Mouse (Mus musculus): ENCODE measurements around the gene Ror2. TPM values are rescaled to one million over a fixed set of nuclear protein-coding genes. Genes with fewer than 3 reads are reported as not detected.

The Ror2 gene
- polyA plus RNA-seq, 1 experiment from 2014 or later: 3.5 TPM

GRCm38 (mm10) chr13:53270549-53270948, 15.4 kb downstream of the Ror2 start:
- no peak overlapping the region for H3K27ac ChIP-seq
- no peaks in the 10 kb centered on the region for H3K36me3 ChIP-seq
- 0 out of 2 replicates have a peak, but pooled peaks cover 4% of the 10 kb centered on the region for H3K4me1 ChIP-seq (replicated peaks)
- WGBS: 90% methylated on average over 4 of the region's 4 CpGs
- H3K4me2 ChIP-seq (replicated peaks): no peak overlapping the region
- no peak overlapping the region for H3K9ac ChIP-seq (replicated peaks)
- H3K4me3 ChIP-seq (replicated peaks): no peak overlapping the region
- ATAC-seq: no peak
- no peaks in the 10 kb centered on the region for H3K9me3 ChIP-seq
- no peaks in the 10 kb centered on the region for H3K27me3 ChIP-seq

DNA sequence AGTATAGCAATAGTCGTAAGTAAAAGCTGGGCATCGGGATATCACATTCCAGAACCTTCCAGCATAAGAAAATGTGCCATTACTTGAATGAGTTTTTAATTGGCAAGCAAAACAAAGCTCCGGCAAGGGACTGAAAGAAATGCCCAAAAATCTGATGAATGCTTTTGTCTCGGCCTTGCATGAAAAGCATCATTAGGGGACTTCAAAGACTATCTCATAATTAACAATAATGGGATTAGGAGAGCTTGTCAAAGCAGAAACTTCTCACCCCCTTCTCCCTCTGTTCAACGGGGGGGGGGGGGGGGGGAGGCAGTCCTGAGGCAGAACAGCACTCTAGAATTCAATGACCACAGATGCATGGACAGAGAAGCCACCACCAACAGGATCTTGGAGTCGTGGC, 17.4 kb downstream of the Ror2 start:
- Histone ChIP-seq H3K4me3 (replicated peaks) (no peak overlapping the region), H3K9me3 (no peaks in the 10 kb centered on the region), H3K27ac (no peak overlapping the region), H3K27me3 (no peaks in the 10 kb centered on the region), H3K9ac (replicated peaks) (no peak overlapping the region), H3K4me2 (replicated peaks) (no peak overlapping the region), H3K4me1 (replicated peaks) (0 out of 2 replicates have a peak, but pooled peaks cover 4% of the 10 kb centered on the region), H3K36me3 (no peaks in the 10 kb centered on the region)
- WGBS: 24% methylated on average over 6 of the region's 6 CpGs
- ATAC-seq: no peak

DNA sequence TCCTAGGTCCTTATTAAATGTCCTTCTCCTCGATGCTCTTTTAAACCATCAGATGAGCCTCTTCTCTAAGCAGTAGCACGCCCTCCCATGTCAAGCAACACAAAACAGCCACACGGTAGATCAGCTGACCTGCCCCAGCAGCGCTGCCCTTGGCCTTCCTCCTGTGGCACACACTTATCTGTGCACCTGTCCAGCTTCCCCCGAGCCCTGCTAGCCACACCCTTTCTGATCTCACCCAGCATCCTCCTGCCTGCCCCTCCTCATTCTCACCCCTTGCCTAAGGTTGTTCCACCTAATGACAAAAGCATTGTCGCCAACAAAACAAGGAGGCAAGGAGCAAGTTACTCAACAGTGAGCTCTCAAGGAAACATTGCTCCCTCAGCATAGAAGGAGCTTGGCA, 18.1 kb downstream of the Ror2 start:
- H3K4me3 ChIP-seq (replicated peaks): no peak overlapping the region
- H3K36me3 ChIP-seq: no peaks in the 10 kb centered on the region
- H3K9me3 ChIP-seq: no peaks in the 10 kb centered on the region
- WGBS: 77% methylated on average over 6 of the region's 6 CpGs
- ATAC-seq: no peak
- H3K4me1 ChIP-seq (replicated peaks): 0 out of 2 replicates have a peak, but pooled peaks cover 4% of the 10 kb centered on the region
- no peak overlapping the region for H3K4me2 ChIP-seq (replicated peaks)
- H3K9ac ChIP-seq (replicated peaks): no peak overlapping the region
- no peak overlapping the region for H3K27ac ChIP-seq
- H3K27me3 ChIP-seq: no peaks in the 10 kb centered on the region

DNA sequence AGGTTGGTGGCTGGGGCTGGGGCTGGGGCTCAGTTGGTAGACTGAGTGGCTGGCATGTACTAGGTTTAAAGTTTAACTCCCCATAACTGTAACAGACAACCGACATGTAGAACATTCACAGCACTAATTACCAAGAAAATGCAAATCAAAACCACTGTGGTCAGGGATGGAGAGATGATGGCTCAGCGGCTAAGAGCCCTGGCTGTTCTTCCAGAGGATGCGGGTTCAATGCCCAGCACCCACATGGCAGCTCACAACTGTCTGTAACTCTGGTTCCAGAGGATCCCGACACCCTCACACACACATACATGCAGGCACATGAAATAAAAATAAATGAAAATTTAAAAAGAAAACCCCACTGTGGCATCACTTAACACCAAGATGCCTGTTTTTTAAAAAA, 18.8 kb downstream of the Ror2 start:
- WGBS: 82% methylated on average over 4 of the region's 4 CpGs
- Histone ChIP-seq H3K4me3 (replicated peaks) (no peak overlapping the region), H3K9me3 (no peaks in the 10 kb centered on the region), H3K36me3 (no peaks in the 10 kb centered on the region), H3K27ac (no peak overlapping the region), H3K9ac (replicated peaks) (no peak overlapping the region), H3K4me1 (replicated peaks) (0 out of 2 replicates have a peak, but pooled peaks cover 4% of the 10 kb centered on the region), H3K4me2 (replicated peaks) (no peak overlapping the region), H3K27me3 (no peaks in the 10 kb centered on the region)
- no peak for ATAC-seq

DNA sequence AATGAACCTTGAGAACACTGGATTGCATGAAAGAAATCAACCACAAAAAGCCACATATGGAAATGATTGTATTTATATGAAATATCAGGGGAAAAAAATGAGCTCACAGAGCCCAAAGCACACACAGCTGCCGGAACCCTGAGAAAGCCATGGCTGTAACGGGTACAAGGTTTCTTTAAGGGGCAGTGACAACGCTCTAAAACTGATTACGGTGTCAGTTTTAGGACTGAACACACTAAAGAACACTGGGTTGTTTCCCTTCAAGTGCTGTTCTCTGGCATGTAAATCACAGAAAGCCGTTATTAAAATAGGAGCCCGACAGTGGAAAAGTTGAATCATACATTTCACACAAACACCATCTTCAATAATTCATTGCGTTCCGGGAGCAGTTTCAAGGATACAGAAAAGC, 19.4 kb downstream of the Ror2 start:
- H3K4me1 ChIP-seq (replicated peaks): 0 out of 2 replicates have a peak, but pooled peaks cover 4% of the 10 kb centered on the region
- no peak for ATAC-seq
- H3K36me3 ChIP-seq: no peaks in the 10 kb centered on the region
- no peaks in the 10 kb centered on the region for H3K27me3 ChIP-seq
- 84% methylated on average over 8 of the region's 8 CpGs for whole genome bisulfite sequencing
- H3K9ac ChIP-seq (replicated peaks): no peak overlapping the region
- H3K27ac ChIP-seq: no peak overlapping the region
- no peaks in the 10 kb centered on the region for H3K9me3 ChIP-seq
- no peak overlapping the region for H3K4me3 ChIP-seq (replicated peaks)
- H3K4me2 ChIP-seq (replicated peaks): no peak overlapping the region

DNA sequence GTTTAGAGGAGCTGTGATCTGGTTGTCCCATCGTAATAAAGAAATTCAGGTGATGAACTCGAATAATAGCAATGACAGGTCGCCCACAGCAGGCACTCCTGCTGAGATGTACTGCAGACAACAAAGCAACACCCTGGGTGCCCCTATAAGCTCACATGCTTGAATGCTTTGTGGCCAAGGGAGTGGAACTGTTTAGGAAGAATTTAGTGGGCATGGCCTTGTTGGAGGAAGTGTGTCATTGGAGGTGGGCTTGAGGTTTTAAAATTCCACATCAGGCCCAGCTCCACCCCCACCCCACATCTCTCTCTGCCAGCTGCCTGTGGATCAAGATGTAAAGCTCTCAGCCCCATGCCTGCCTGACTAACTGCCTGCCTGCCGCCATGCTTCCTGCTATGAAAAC, 21.0 kb downstream of the Ror2 start:
- Histone ChIP-seq H3K27me3 (no peaks in the 10 kb centered on the region), H3K9ac (replicated peaks) (no peak overlapping the region), H3K4me2 (replicated peaks) (no peak overlapping the region), H3K4me3 (replicated peaks) (no peak overlapping the region), H3K9me3 (no peaks in the 10 kb centered on the region), H3K4me1 (replicated peaks) (peaks cover 11% of the 10 kb centered on the region; the same call in 1 of the 2 replicates), H3K36me3 (no peaks in the 10 kb centered on the region), H3K27ac (no peak overlapping the region)
- 72% methylated on average over 4 of the region's 4 CpGs for WGBS
- ATAC-seq: no peak

- 83% methylated on average over 16 of the region's 16 CpGs for WGBS
- Histone ChIP-seq H3K9ac (replicated peaks) (no peak overlapping the region), H3K4me1 (replicated peaks) (peaks cover 7% of the 10 kb centered on the region; the same call in 1 of the 2 replicates), H3K4me2 (replicated peaks) (no peak overlapping the region), H3K4me3 (replicated peaks) (no peak overlapping the region), H3K36me3 (no peaks in the 10 kb centered on the region), H3K27me3 (no peaks in the 10 kb centered on the region), H3K9me3 (no peaks in the 10 kb centered on the region), H3K27ac (no peak overlapping the region)
- ATAC-seq: no peak
Measured at GRCm38 (mm10) chr13:53262509-53263250, 23.2 kb downstream of the Ror2 start.

- Histone ChIP-seq H3K4me3 (replicated peaks) (no peak overlapping the region), H3K27me3 (no peaks in the 10 kb centered on the region), H3K9ac (replicated peaks) (no peak overlapping the region), H3K36me3 (no peaks in the 10 kb centered on the region), H3K4me1 (replicated peaks) (peaks cover 7% of the 10 kb centered on the region; the same call in 1 of the 2 replicates), H3K4me2 (replicated peaks) (no peak overlapping the region), H3K9me3 (no peaks in the 10 kb centered on the region), H3K27ac (no peak overlapping the region)
- no peak for ATAC-seq
- 62% methylated on average over 8 of the region's 8 CpGs for WGBS
Measured at GRCm38 (mm10) chr13:53261106-53261771, 24.7 kb downstream of the Ror2 start.

DNA sequence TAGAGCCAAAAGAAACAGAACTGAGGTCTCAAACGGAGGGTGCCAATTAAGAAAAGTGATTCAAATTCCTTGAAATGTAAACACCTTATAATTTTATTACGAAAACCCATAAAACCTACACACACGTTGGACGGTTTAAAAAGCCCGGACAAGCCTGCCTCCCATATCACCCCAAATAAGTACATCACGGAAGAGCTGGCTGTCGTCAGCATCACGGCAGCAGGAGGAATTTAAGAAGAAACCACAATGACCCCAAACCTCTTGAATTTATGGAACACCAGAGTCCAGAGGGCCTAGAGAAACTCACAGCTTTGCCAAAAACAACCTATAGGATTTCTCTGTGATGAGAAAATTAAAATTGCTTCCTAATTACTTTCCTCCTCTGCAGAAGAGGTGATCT, 27.0 kb downstream of the Ror2 start:
- Histone ChIP-seq H3K9ac (replicated peaks) (no peak overlapping the region), H3K4me3 (replicated peaks) (no peak overlapping the region), H3K36me3 (no peaks in the 10 kb centered on the region), H3K27me3 (no peaks in the 10 kb centered on the region), H3K4me2 (replicated peaks) (no peak overlapping the region), H3K4me1 (replicated peaks) (peaks cover 7% of the 10 kb centered on the region; the same call in 1 of the 2 replicates), H3K27ac (no peak overlapping the region), H3K9me3 (no peaks in the 10 kb centered on the region)
- ATAC-seq: no peak
- 80% methylated on average over 8 of the region's 8 CpGs for WGBS

DNA sequence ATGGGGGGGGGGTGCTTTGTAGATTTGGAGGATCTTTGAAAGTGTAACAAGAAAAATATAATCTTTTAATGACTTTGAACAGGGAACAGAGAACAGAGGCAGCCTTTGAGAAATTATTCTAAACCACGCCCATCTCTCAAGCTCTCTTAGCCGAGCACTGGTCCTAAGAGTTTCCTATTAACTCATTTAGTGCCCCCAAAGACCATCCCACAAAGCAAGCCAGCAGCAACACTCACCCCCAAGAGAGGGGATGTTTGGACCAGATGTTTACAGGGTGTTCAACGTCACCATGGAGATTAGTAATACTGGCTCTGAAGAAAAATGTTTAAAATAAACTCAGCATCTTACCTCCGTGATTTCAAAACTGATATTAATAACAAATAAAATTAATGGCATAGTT, 27.4 kb downstream of the Ror2 start:
- Histone ChIP-seq H3K9ac (replicated peaks) (no peak overlapping the region), H3K36me3 (no peaks in the 10 kb centered on the region), H3K27ac (no peak overlapping the region), H3K4me2 (replicated peaks) (no peak overlapping the region), H3K9me3 (no peaks in the 10 kb centered on the region), H3K4me3 (replicated peaks) (no peak overlapping the region), H3K27me3 (no peaks in the 10 kb centered on the region), H3K4me1 (replicated peaks) (peaks cover 7% of the 10 kb centered on the region; the same call in 1 of the 2 replicates)
- WGBS: 58% methylated on average over 4 of the region's 4 CpGs
- ATAC-seq: no peak

GRCm38 (mm10) chr13:53253255-53253654, 32.7 kb downstream of the Ror2 start:
- Histone ChIP-seq H3K9me3 (no peaks in the 10 kb centered on the region), H3K4me3 (replicated peaks) (no peak overlapping the region), H3K27me3 (no peaks in the 10 kb centered on the region), H3K4me2 (replicated peaks) (no peak overlapping the region), H3K9ac (replicated peaks) (no peak overlapping the region), H3K36me3 (no peaks in the 10 kb centered on the region), H3K27ac (no peak overlapping the region), H3K4me1 (replicated peaks) (no peaks in the 10 kb centered on the region)
- WGBS: 93% methylated on average over 12 of the region's 12 CpGs
- no peak for ATAC-seq

GRCm38 (mm10) chr13:53248586-53249401, 37.1 kb downstream of the Ror2 start:
- Histone ChIP-seq H3K4me2 (replicated peaks) (no peak overlapping the region), H3K4me1 (replicated peaks) (no peaks in the 10 kb centered on the region), H3K27me3 (no peaks in the 10 kb centered on the region), H3K4me3 (replicated peaks) (no peak overlapping the region), H3K9me3 (no peaks in the 10 kb centered on the region), H3K36me3 (no peaks in the 10 kb centered on the region), H3K27ac (no peak overlapping the region), H3K9ac (replicated peaks) (no peak overlapping the region)
- WGBS: 80% methylated on average over 24 of the region's 24 CpGs
- ATAC-seq: no peak

Data from midbrain, embryonic 13.5 days (tissue).